Mouse (Mus musculus): ENCODE data around the gene Fxyd2. TPM values are rescaled to one million over a fixed set of nuclear protein-coding genes. Genes with fewer than 3 reads are reported as not detected.

Gene Fxyd2
- polyA plus RNA-seq (2014; fragmentation: Illumina TruSeq; extraction: RNeasy Lipid Tissue Mini Kit (QIAGEN cat#74804); ENCODE audit: low read depth, low replicate concordance), result not detected

DNA sequence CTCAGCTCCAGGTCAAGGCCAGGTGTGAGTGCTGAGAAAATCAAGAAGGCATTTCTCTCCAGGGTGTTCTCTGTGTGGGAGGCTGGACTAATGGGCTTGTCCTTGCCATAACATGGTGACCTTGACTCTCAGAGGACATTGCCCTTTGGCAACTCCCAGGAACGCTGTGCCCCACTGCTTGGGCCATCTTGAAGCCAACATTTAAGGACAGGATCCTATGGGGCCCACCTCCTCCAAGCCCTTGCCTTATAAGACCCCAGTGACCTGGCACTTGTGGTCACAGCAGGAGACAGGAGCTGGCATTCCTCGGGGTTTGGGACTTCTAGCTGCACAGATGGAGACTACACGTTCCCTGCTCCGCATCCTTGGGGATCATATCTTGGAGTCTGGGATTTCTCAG lies at the start of gene Fxyd2:
TSS of gene Fxyd2 (plus strand) at position 236 of the 400 bp plus-strand sequence.

DNA sequence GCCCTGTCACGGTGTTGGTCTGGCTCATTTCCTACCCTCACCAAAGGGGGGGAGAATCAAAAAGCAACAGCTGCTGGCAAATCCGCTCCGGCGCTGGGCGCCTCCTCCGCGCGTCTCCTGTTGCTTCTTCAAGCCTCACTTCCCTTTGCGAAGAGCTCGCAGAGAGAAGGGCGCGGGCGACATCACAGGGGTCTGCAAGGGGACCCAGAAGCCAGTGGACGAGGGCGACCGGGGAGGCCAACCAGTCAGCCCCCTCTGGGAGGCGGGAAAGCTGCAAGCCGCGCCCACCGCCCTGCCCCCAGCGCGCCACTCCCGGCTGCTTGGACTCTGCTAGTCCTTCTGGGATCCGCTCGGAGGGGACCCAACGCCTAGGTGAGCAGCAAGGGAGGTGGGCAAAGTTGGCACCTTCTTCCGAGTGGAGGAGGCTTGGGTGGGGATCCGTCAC lies 29.3 kb upstream of the Fxyd2 start, which contains the start of gene Fxyd6:
TSS of gene Fxyd6 (plus strand) at position 69 of the 445 bp plus-strand sequence.

DNA sequence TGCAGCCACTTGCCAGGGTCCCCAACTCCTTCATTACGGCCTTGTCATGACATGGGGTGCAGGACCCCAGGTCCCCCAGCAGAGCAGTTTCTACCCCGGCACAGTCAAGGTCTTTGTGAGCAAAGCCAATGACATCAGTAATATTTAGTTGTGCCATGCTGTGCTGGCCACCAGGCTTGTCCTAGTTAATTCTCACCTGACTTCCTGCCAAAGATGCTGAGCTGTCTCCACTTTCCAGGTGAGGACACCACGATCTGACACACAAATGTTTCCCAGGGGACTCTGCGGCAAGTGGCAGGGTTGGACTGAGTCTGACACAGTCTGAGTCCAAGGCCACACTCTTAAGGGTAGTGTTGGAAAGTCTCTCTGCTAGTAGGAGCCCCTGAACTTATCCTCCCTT lies 27.0 kb downstream of the Fxyd2 start, which contains the start of gene Dscaml1:
TSS of gene Dscaml1 (plus strand) at position 173 of the 400 bp plus-strand sequence.

Other genes with a start within 250 kb of the Fxyd2 start
- gene BC049352, start 217.7 kb upstream of the Fxyd2 start, polyA plus RNA-seq (2014; fragmentation: Illumina TruSeq; extraction: RNeasy Lipid Tissue Mini Kit (QIAGEN cat#74804); ENCODE audit: low read depth, low replicate concordance), result not detected
- gene Tmprss4, start 195.6 kb upstream of the Fxyd2 start, polyA plus RNA-seq (2014; fragmentation: Illumina TruSeq; extraction: RNeasy Lipid Tissue Mini Kit (QIAGEN cat#74804); ENCODE audit: low read depth, low replicate concordance), result 41.3 TPM
- gene Il10ra, start 130.5 kb upstream of the Fxyd2 start, polyA plus RNA-seq (2014; fragmentation: Illumina TruSeq; extraction: RNeasy Lipid Tissue Mini Kit (QIAGEN cat#74804); ENCODE audit: low read depth, low replicate concordance), result 1.2 TPM
- 1.4 TPM for gene Tmprss13, start 80.6 kb upstream of the Fxyd2 start, polyA plus RNA-seq (2014; fragmentation: Illumina TruSeq; extraction: RNeasy Lipid Tissue Mini Kit (QIAGEN cat#74804); ENCODE audit: low read depth, low replicate concordance)
- 3.1 TPM for gene Fxyd6, start 29.5 kb upstream of the Fxyd2 start, polyA plus RNA-seq (2014; fragmentation: Illumina TruSeq; extraction: RNeasy Lipid Tissue Mini Kit (QIAGEN cat#74804); ENCODE audit: low read depth, low replicate concordance)
- 0.09 TPM for gene Dscaml1, start 27.0 kb downstream of the Fxyd2 start, polyA plus RNA-seq (2014; fragmentation: Illumina TruSeq; extraction: RNeasy Lipid Tissue Mini Kit (QIAGEN cat#74804); ENCODE audit: low read depth, low replicate concordance)